Mouse (Mus musculus): ENCODE measurements around the gene Phb. TPM values are rescaled to one million over a fixed set of nuclear protein-coding genes. Genes with fewer than 3 reads are reported as not detected.

Phb gene
- 126 and 130 TPM in 2 replicates for polyA plus RNA-seq (2015; fragmentation: Nextera tagmentation; extraction: Ambion mirVana)

GRCm38 (mm10) chr11:95666529-95667149, at the start of gene Phb:
Phb (plus strand) TSS chr11:95666957.
- under 1% methylated on average over 25 of the region's 25 CpGs for WGBS (ENCODE audit: insufficient replicate concordance)
- peak within 1 kb of the TSS; percentile 76 for H3K27ac ChIP-seq (ENCODE audit: low read length)

GRCm38 (mm10) chr11:95617785-95618465, 48.8 kb upstream of the Phb start:
- H3K9me3 ChIP-seq (replicated peaks; ENCODE audit: control insufficient read depth, low read length), result no peaks in the 10 kb centered on the region
- no peak overlapping the region for H3K9ac ChIP-seq (ENCODE audit: low read depth, low read length)
- 42% methylated on average over 19 of the region's 19 CpGs for WGBS (ENCODE audit: insufficient replicate concordance)
- no peaks in the 10 kb centered on the region for H3K36me3 ChIP-seq (ENCODE audit: control insufficient read depth, insufficient read depth)
- no peaks in the 10 kb centered on the region for H3K4me1 ChIP-seq (ENCODE audit: control insufficient read depth, low read depth, low read length)
- no peak overlapping the region for H3K4me2 ChIP-seq (ENCODE audit: low read depth, low read length)
- no peak for ATAC-seq (ENCODE audit: low read depth)
- H3K27ac ChIP-seq (ENCODE audit: low read length), result no peak overlapping the region
- H3K27me3 ChIP-seq (ENCODE audit: control insufficient read depth, insufficient read depth, low read depth, low read length), result no peaks in the 10 kb centered on the region
- H3K4me3 ChIP-seq (ENCODE audit: low read depth, low read length), result no peak overlapping the region

More at GRCm38 (mm10) chr11:95666529-95667149, at the start of gene Phb:
- H3K36me3 ChIP-seq (ENCODE audit: control insufficient read depth, insufficient read depth), result peaks cover 13% of the 10 kb centered on the region
- no peaks in the 10 kb centered on the region for H3K9me3 ChIP-seq (replicated peaks; ENCODE audit: control insufficient read depth, low read length)
- ATAC-seq (ENCODE audit: low read depth), result peak; percentile 96
- peak within 1 kb of the TSS; percentile 68 for H3K9ac ChIP-seq (ENCODE audit: low read depth, low read length)
- H3K4me1 ChIP-seq (ENCODE audit: control insufficient read depth, low read depth, low read length), result peaks cover 7% of the 10 kb centered on the region
- peak within 1 kb of the TSS; percentile 76 for H3K4me3 ChIP-seq (ENCODE audit: low read depth, low read length)
- H3K4me2 ChIP-seq (ENCODE audit: low read depth, low read length), result peak within 1 kb of the TSS; percentile 83
- no peaks in the 10 kb centered on the region for H3K27me3 ChIP-seq (ENCODE audit: control insufficient read depth, insufficient read depth, low read depth, low read length)

- Histone ChIP-seq H3K4me2 (ENCODE audit: low read depth, low read length) (no peak overlapping the region), H3K27ac (ENCODE audit: low read length) (no peak overlapping the region), H3K27me3 (ENCODE audit: control insufficient read depth, insufficient read depth, low read depth, low read length) (no peaks in the 10 kb centered on the region), H3K9ac (ENCODE audit: low read depth, low read length) (no peak overlapping the region), H3K4me1 (ENCODE audit: control insufficient read depth, low read depth, low read length) (no peaks in the 10 kb centered on the region), H3K4me3 (ENCODE audit: low read depth, low read length) (no peak overlapping the region), H3K36me3 (ENCODE audit: control insufficient read depth, insufficient read depth) (no peaks in the 10 kb centered on the region), H3K9me3 (replicated peaks; ENCODE audit: control insufficient read depth, low read length) (no peaks in the 10 kb centered on the region)
- WGBS (ENCODE audit: insufficient replicate concordance), result 51% methylated on average over 3 of the region's 3 CpGs
- ATAC-seq (ENCODE audit: low read depth), result no peak
Measured at GRCm38 (mm10) chr11:95619081-95619480, 47.7 kb upstream of the Phb start.

- H3K9me3 ChIP-seq (replicated peaks; ENCODE audit: control insufficient read depth, low read length), result no peaks in the 10 kb centered on the region
- H3K4me2 ChIP-seq (ENCODE audit: low read depth, low read length), result no peak overlapping the region
- H3K4me1 ChIP-seq (ENCODE audit: control insufficient read depth, low read depth, low read length), result no peaks in the 10 kb centered on the region
- H3K36me3 ChIP-seq (ENCODE audit: control insufficient read depth, insufficient read depth), result no peaks in the 10 kb centered on the region
- H3K27me3 ChIP-seq (ENCODE audit: control insufficient read depth, insufficient read depth, low read depth, low read length), result no peaks in the 10 kb centered on the region
- H3K4me3 ChIP-seq (ENCODE audit: low read depth, low read length), result no peak overlapping the region
- H3K27ac ChIP-seq (ENCODE audit: low read length), result no peak overlapping the region
- 60% methylated on average over 5 of the region's 5 CpGs for WGBS (ENCODE audit: insufficient replicate concordance)
- no peak for ATAC-seq (ENCODE audit: low read depth)
- H3K9ac ChIP-seq (ENCODE audit: low read depth, low read length), result no peak overlapping the region
Measured at GRCm38 (mm10) chr11:95619886-95620444, 46.8 kb upstream of the Phb start.

GRCm38 (mm10) chr11:95621010-95621409, 45.7 kb upstream of the Phb start:
- H3K27me3 ChIP-seq (ENCODE audit: control insufficient read depth, insufficient read depth, low read depth, low read length), result no peaks in the 10 kb centered on the region
- WGBS (ENCODE audit: insufficient replicate concordance), result 18% methylated on average over 4 of the region's 4 CpGs

GRCm38 (mm10) chr11:95621541-95622130, 45.1 kb upstream of the Phb start:
- no peak overlapping the region for H3K27ac ChIP-seq (ENCODE audit: low read length)
- no peak overlapping the region for H3K9ac ChIP-seq (ENCODE audit: low read depth, low read length)
- H3K9me3 ChIP-seq (replicated peaks; ENCODE audit: control insufficient read depth, low read length), result no peaks in the 10 kb centered on the region
- no peaks in the 10 kb centered on the region for H3K36me3 ChIP-seq (ENCODE audit: control insufficient read depth, insufficient read depth)
- no peak overlapping the region for H3K4me3 ChIP-seq (ENCODE audit: low read depth, low read length)
- no peak overlapping the region for H3K4me2 ChIP-seq (ENCODE audit: low read depth, low read length)
- H3K27me3 ChIP-seq (ENCODE audit: control insufficient read depth, insufficient read depth, low read depth, low read length), result no peaks in the 10 kb centered on the region
- H3K4me1 ChIP-seq (ENCODE audit: control insufficient read depth, low read depth, low read length), result no peaks in the 10 kb centered on the region
- no peak for ATAC-seq (ENCODE audit: low read depth)
- WGBS (ENCODE audit: insufficient replicate concordance), result 34% methylated on average over 9 of the region's 9 CpGs

More at GRCm38 (mm10) chr11:95621010-95621409, 45.7 kb upstream of the Phb start:
- H3K4me1 ChIP-seq (ENCODE audit: control insufficient read depth, low read depth, low read length), result no peaks in the 10 kb centered on the region
- H3K27ac ChIP-seq (ENCODE audit: low read length), result no peak overlapping the region
- no peaks in the 10 kb centered on the region for H3K9me3 ChIP-seq (replicated peaks; ENCODE audit: control insufficient read depth, low read length)
- H3K4me2 ChIP-seq (ENCODE audit: low read depth, low read length), result no peak overlapping the region
- H3K4me3 ChIP-seq (ENCODE audit: low read depth, low read length), result no peak overlapping the region
- no peak overlapping the region for H3K9ac ChIP-seq (ENCODE audit: low read depth, low read length)
- H3K36me3 ChIP-seq (ENCODE audit: control insufficient read depth, insufficient read depth), result no peaks in the 10 kb centered on the region
- no peak for ATAC-seq (ENCODE audit: low read depth)

- Histone ChIP-seq H3K9me3 (replicated peaks; ENCODE audit: control insufficient read depth, low read length) (no peaks in the 10 kb centered on the region), H3K4me2 (ENCODE audit: low read depth, low read length) (no peak overlapping the region), H3K36me3 (ENCODE audit: control insufficient read depth, insufficient read depth) (no peaks in the 10 kb centered on the region), H3K27ac (ENCODE audit: low read length) (no peak overlapping the region), H3K4me1 (ENCODE audit: control insufficient read depth, low read depth, low read length) (no peaks in the 10 kb centered on the region), H3K27me3 (ENCODE audit: control insufficient read depth, insufficient read depth, low read depth, low read length) (no peaks in the 10 kb centered on the region), H3K4me3 (ENCODE audit: low read depth, low read length) (no peak overlapping the region), H3K9ac (ENCODE audit: low read depth, low read length) (no peak overlapping the region)
- WGBS (ENCODE audit: insufficient replicate concordance), result 47% methylated on average over 8 of the region's 8 CpGs
- ATAC-seq (ENCODE audit: low read depth), result no peak
Measured at GRCm38 (mm10) chr11:95622426-95622825, 44.3 kb upstream of the Phb start.

GRCm38 (mm10) chr11:95630558-95630957, 36.2 kb upstream of the Phb start:
- Histone ChIP-seq H3K9me3 (replicated peaks; ENCODE audit: control insufficient read depth, low read length) (no peaks in the 10 kb centered on the region), H3K4me1 (ENCODE audit: control insufficient read depth, low read depth, low read length) (no peaks in the 10 kb centered on the region), H3K4me2 (ENCODE audit: low read depth, low read length) (no peak overlapping the region), H3K4me3 (ENCODE audit: low read depth, low read length) (no peak overlapping the region), H3K27me3 (ENCODE audit: control insufficient read depth, insufficient read depth, low read depth, low read length) (peaks cover 3% of the 10 kb centered on the region; the same call in 1 of the 2 replicates), H3K27ac (ENCODE audit: low read length) (no peak overlapping the region), H3K9ac (ENCODE audit: low read depth, low read length) (no peak overlapping the region), H3K36me3 (ENCODE audit: control insufficient read depth, insufficient read depth) (no peaks in the 10 kb centered on the region)
- WGBS (ENCODE audit: insufficient replicate concordance), result 67% methylated on average over 6 of the region's 6 CpGs
- no peak for ATAC-seq (ENCODE audit: low read depth)

- Histone ChIP-seq H3K9me3 (replicated peaks; ENCODE audit: control insufficient read depth, low read length) (no peaks in the 10 kb centered on the region), H3K9ac (ENCODE audit: low read depth, low read length) (no peak overlapping the region), H3K27ac (ENCODE audit: low read length) (no peak overlapping the region), H3K4me3 (ENCODE audit: low read depth, low read length) (no peak overlapping the region), H3K4me2 (ENCODE audit: low read depth, low read length) (no peak overlapping the region), H3K27me3 (ENCODE audit: control insufficient read depth, insufficient read depth, low read depth, low read length) (peaks cover 3% of the 10 kb centered on the region; the same call in 1 of the 2 replicates), H3K36me3 (ENCODE audit: control insufficient read depth, insufficient read depth) (no peaks in the 10 kb centered on the region), H3K4me1 (ENCODE audit: control insufficient read depth, low read depth, low read length) (no peaks in the 10 kb centered on the region)
- 61% methylated on average over 4 of the region's 4 CpGs for WGBS (ENCODE audit: insufficient replicate concordance)
- no peak for ATAC-seq (ENCODE audit: low read depth)
Measured at GRCm38 (mm10) chr11:95631301-95631700, 35.5 kb upstream of the Phb start.
